Mouse (Mus musculus) thymus, postnatal 4 days (tissue): ENCODE measurements around the gene Ndufs3.

ENCODE experiments used
- DNase-seq: peaks from one replicate; pipeline ENCODE4 v3.0.0; 2021

Gene Ndufs3

GRCm38 (mm10) chr2:90904076-90904855 lies at the start of gene Ndufs3, which contains the start of gene Kbtbd4:
Gene Ndufs3, minus strand, starts transcription at chr2:90904827.
Gene Kbtbd4, plus strand, starts transcription at chr2:90904740.
- peak; percentile 91 for DNase-seq

GRCm38 (mm10) chr2:90953461-90953860 lies 48.8 kb upstream of the Ndufs3 start:
- no peak for DNase-seq

GRCm38 (mm10) chr2:90950582-90951194 lies 46.1 kb upstream of the Ndufs3 start:
- no peak for DNase-seq

GRCm38 (mm10) chr2:90950149-90950548 lies 45.5 kb upstream of the Ndufs3 start:
- DNase-seq = no peak

DNA sequence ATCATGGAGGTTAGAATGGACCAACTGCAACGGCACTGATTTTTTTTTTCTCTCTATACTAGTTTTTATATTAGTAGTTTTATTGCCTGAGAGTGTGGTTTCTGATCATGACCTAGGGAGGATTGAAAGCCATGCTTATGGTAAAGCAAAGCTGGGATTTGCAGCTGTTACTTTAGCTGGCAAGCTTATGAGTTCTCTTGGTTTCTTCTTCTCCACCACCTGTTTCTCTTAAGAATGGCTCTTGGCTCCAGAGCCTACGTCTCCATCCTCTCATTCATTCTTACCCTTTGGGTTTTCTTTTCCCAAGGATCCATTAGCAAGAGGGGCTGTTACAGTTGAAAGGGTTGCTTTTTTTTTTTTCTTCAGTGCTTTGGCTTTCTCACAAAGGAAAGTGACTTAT lies 37.1 kb upstream of the Ndufs3 start:
- DNase-seq = no peak

- DNase-seq = peak; percentile 91
Measured at GRCm38 (mm10) chr2:90940233-90941229, 35.9 kb upstream of the Ndufs3 start, which contains the start of gene Celf1. Gene Celf1, plus strand, starts transcription at chr2:90940382.

GRCm38 (mm10) chr2:90939750-90940149 lies 35.1 kb upstream of the Ndufs3 start:
- peak; percentile 13 for DNase-seq

DNA sequence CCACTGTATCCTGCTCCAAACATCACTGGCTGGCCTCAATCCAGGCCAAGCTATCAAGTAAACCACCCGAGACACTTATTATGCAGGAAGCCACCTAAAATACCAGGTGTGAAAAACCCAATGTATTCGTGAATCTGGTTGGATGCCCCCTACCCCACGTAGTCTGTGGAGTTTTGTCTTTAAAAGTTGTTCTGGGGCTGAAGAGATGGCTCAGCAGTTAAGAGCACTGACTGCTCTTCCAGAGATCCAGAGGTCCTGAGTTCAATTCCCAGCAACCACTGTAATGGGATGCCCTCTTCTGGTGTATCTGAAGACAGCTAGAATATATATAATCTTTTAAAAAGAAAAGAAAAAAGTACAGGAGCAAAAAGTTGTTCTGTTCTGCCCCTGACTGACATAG lies 33.7 kb upstream of the Ndufs3 start:
- no peak for DNase-seq

GRCm38 (mm10) chr2:90932273-90932672 lies 27.6 kb upstream of the Ndufs3 start:
- DNase-seq = no peak

DNA sequence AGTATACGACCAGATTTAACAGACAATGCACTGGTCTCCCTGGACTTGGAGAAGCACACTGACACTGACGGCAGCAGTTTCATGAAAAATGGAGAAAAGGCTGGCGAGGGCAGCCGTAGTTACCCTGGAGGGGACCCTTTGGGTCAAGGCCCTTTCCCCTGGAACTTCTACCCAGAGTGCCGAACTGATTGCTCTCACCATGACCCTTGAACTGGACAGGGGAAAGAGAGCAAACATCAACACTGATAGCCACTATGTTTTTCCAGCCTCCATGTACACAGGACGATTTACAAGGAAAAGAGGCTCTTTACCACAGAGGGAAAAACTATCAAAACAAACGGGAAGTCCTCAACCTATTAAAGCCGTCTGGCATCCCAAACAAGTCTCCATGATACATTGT lies 27.2 kb upstream of the Ndufs3 start:
- no peak for DNase-seq

GRCm38 (mm10) chr2:90928566-90928965 lies 23.9 kb upstream of the Ndufs3 start:
- DNase-seq = no peak

DNA sequence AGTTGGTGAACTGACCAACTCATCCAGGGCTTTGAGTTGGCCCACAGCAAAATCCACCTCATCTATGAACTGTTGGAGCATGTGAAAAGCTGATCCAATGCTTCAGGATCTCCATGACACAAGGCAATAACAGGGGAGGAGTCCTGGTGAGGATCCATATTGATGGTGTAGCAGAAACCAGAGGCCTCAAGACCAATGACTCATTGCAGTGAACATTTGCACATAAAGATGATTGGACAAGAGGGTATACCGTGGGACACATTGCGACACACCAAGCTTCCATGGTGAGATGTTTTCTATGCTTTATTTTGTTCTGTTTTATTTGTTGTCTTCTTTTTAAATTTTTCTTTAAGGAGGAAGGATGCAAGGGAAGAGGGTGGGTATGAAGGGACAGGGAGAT lies 18.0 kb upstream of the Ndufs3 start:
- no peak for DNase-seq

GRCm38 (mm10) chr2:90921178-90921577 lies 16.6 kb upstream of the Ndufs3 start:
- DNase-seq = no peak

DNA sequence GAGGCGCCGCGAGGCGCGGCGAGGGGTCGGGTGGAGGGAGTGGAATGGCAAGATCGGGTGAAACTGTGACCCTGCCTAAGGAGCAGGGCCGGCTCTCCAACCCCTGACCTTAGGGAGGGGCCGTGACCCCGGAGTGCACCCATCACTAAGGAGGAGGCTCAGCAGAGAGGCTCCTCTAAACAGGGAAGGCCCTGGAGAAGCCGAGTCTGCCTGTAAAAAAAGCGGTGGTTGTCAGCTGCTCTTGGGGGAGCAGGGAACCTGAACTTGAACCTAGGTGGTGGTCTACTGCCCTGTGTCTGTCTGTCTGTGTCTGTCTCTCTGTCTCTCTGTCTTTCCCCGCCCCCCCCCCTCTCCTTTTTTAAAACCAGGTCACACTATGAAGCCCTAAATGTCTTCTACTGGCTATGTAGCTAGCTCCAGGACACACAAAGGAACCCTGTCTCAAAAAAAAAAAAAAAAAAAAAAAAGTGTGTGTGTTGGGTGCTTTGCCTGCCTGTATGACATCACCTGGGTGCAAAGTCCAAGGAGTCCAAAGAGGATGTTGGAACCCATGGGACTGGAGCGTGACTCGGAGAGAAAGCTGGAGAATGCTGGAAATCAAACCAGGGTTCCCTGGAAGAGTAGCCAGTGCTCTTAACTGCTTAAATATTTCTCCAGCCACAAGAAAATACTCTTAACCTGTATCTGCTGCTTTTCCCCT lies 13.5 kb upstream of the Ndufs3 start:
- peak; percentile 71 for DNase-seq

GRCm38 (mm10) chr2:90917233-90917998 lies 12.8 kb upstream of the Ndufs3 start:
- peak; percentile 65 for DNase-seq

DNA sequence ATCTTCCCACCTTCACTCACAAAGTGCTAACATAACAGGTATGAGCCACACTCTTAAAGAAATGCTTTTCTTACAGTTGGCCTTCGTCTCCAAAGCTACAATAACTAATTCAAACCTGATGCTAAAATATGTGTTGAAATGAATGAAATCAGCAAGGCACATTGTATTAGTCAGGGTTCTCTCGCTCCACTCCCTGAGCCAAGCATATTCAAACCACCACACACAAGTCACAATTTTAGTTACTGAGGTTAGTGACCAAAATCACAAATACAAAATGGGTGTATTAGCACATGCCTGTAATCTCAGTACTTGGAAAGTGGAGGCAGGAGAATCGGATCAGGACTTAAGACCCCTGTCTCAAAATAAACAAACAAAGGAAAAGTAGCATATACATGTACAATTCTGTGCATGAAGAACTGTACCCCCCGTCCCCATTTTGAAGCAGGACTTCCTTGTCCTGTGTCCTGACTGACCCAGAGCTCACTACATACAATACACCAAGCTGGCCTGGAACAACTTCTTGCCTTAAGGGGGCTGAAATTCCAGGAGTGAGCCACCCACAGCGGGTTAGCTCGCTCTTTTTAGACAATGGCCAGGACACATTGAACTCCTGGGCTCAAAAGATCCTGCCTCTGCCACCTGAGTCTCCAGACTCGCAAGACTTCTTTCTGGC lies 12.1 kb upstream of the Ndufs3 start:
- no peak for DNase-seq

DNA sequence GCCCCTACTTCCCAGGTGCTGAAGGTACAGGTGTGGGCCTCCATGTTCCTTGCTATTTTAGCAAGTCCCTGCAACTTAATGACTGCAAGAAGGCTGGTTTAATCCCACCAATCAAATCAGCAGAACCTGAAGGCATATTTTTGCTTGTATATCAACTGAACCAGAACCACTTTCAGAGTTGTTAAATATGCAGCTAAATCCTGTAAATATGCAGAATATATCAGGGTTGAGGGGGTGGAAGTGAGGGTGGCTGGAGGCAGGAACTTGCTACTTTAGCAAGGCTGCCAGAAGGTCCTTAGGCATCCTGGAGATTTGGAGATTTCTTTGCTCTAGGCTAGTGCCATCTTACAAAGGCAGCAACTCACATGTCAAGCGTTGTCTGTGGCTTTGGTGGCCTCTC lies 10.9 kb upstream of the Ndufs3 start:
- no peak for DNase-seq

GRCm38 (mm10) chr2:90913671-90914070 lies 9.0 kb upstream of the Ndufs3 start:
- DNase-seq = no peak

DNA sequence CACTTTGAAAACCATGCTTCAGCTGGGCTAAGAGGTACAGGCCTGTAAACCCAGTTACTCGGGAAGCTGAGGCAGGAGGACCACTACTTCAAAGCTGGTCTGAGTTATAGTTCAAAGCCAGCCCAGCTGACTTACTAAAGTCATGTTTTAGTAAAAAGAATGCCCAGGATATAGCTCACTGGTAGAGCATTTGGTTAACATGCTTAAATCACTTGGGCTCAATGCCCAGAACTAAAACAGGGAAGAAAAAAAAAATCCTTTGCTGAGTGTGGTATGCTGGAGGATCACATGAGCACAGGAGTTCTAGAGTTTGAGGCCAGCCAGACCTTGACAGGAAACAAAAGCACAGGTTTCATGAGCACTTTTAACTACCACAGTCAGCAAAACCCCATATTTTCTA lies 7.0 kb upstream of the Ndufs3 start:
- no peak for DNase-seq

DNA sequence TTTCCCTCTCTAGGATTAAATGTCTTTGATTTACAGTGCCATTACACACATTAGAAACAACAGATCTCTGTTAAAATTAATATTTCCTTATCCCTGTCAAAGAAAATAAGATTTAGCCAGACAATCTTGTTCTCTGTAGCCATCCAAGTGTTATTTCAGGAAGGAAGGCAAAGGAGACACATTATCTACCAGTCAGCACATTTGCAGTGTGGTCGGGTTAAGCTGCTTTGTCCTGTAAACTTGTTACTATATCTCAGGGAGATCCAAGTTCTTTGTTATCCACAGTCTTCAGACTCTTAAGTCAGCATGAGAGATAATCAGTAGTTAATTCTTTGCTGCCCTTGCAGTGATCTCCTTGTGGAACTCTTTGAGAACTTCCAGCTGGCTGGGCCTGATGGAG lies 6.2 kb upstream of the Ndufs3 start:
- no peak for DNase-seq

GRCm38 (mm10) chr2:90906721-90907120 lies 2.1 kb upstream of the Ndufs3 start:
- DNase-seq = no peak
